Mouse (Mus musculus): Measurements from ENCODE around the gene Fcgrt.

Fcgrt gene

GRCm38 (mm10) chr7:45056329-45056971, 47.2 kb downstream of the Fcgrt start:
- DNase-seq (ENCODE audit: low read depth) = no peak

GRCm38 (mm10) chr7:45053931-45054510, 49.6 kb downstream of the Fcgrt start:
- peak; percentile 100 for DNase-seq (ENCODE audit: low read depth)

- peak; percentile 92 for DNase-seq (ENCODE audit: low read depth)
These were observed 50.3 kb downstream of the Fcgrt start for GRCm38 (mm10) chr7:45053117-45053930.

- peak; percentile 89 for DNase-seq (ENCODE audit: low read depth)
These were observed 50.9 kb downstream of the Fcgrt start, which contains the start of gene Prr12 for GRCm38 (mm10) chr7:45052862-45053116. TSS of gene Prr12 (minus strand) at chr7:45052881.

GRCm38 (mm10) chr7:45052181-45052861, 51.3 kb downstream of the Fcgrt start:
- no peak for DNase-seq (ENCODE audit: low read depth)

- DNase-seq (ENCODE audit: low read depth) = no peak
These were observed 52.1 kb downstream of the Fcgrt start for GRCm38 (mm10) chr7:45051601-45051974.

- peak; percentile 93 for DNase-seq (ENCODE audit: low read depth)
These were observed 52.6 kb downstream of the Fcgrt start for GRCm38 (mm10) chr7:45050945-45051600.

GRCm38 (mm10) chr7:45048923-45049657, 54.6 kb downstream of the Fcgrt start:
- no peak for DNase-seq (ENCODE audit: low read depth)

GRCm38 (mm10) chr7:45048001-45048890, 55.4 kb downstream of the Fcgrt start:
- no peak for DNase-seq (ENCODE audit: low read depth)

GRCm38 (mm10) chr7:45047491-45047890, 56.2 kb downstream of the Fcgrt start:
- no peak for DNase-seq (ENCODE audit: low read depth)

GRCm38 (mm10) chr7:45046853-45047350, 56.7 kb downstream of the Fcgrt start:
- DNase-seq (ENCODE audit: low read depth) = no peak

- DNase-seq (ENCODE audit: low read depth) = no peak
These were observed 57.9 kb downstream of the Fcgrt start for GRCm38 (mm10) chr7:45045741-45046140.

- no peak for DNase-seq (ENCODE audit: low read depth)
These were observed 60.3 kb downstream of the Fcgrt start for GRCm38 (mm10) chr7:45043307-45043706.
